Mouse (Mus musculus) liver, postnatal 0 days (tissue): ENCODE measurements around the gene Eya2. TPM values are rescaled to one million over a fixed set of nuclear protein-coding genes. Genes with fewer than 3 reads are reported as not detected.

Experiments used
- ATAC-seq: fragments of 200-750 bp; cut with Nextera tagmentation; 2 replicates; pipeline ENCODE4 v1.8.0; 2017; ENCODE audit warnings: mild to moderate bottlenecking, moderate library complexity
- DNase-seq: peaks from one replicate; pipeline ENCODE4 v3.0.0-alpha.2; 2016
- H3K27ac ChIP-seq: fragments of 300-500 bp; sonication (generic); 2 replicates; pipeline ENCODE4 v1.5.1; 2014; ENCODE audit warnings: antibody characterized with exemption, moderate library complexity, mild to moderate bottlenecking, low read depth
- H3K27me3 ChIP-seq: fragments of 300-500 bp; sonication (generic); 2 replicates; pipeline ENCODE4 v1.6.1; 2014; ENCODE audit warnings: low read length, control low read depth, mixed read lengths; ENCODE audit not compliant: insufficient read depth
- H3K36me3 ChIP-seq: fragments of 300-500 bp; sonication (generic); replicated peaks from 2 replicates; pipeline ENCODE4 v1.6.1; 2014; ENCODE audit warnings: mild to moderate bottlenecking, control low read depth, low read length, moderate library complexity, mixed read lengths; ENCODE audit not compliant: insufficient read depth
- H3K4me1 ChIP-seq: fragments of 300-500 bp; sonication (generic); 2 replicates; pipeline ENCODE4 v1.6.1; 2014; ENCODE audit warnings: antibody characterized with exemption, mild to moderate bottlenecking, control low read depth; ENCODE audit not compliant: insufficient read depth
- H3K4me2 ChIP-seq: fragments of 300-500 bp; sonication (generic); 2 replicates; pipeline ENCODE4 v1.6.1; 2014; ENCODE audit warnings: low read depth, mild to moderate bottlenecking, low read length, moderate library complexity, mixed read lengths
- H3K4me3 ChIP-seq: fragments of 300-500 bp; sonication (generic); 2 replicates; pipeline ENCODE4 v1.5.1; 2014; ENCODE audit warnings: low read depth, low read length
- H3K9ac ChIP-seq: fragments of 300-500 bp; sonication (generic); replicated peaks from 2 replicates; pipeline ENCODE4 v1.6.1; 2014; ENCODE audit warnings: mild to moderate bottlenecking, moderate library complexity
- H3K9me3 ChIP-seq: fragments of 300-500 bp; sonication (generic); 2 replicates; pipeline ENCODE4 v1.6.1; 2016; ENCODE audit warnings: mild to moderate bottlenecking, control low read depth, low read length, mixed read lengths
- CTCF ChIP-seq: sonication (generic); IDR thresholded peaks from 2 replicates; pipeline ENCODE4 v1.5.1; 2016; ENCODE audit warnings: antibody characterized with exemption, low read depth
- EP300 ChIP-seq: IDR thresholded peaks from 2 replicates; pipeline ENCODE4 v1.6.1; 2016; ENCODE audit warnings: antibody characterized with exemption, low read depth, mild to moderate bottlenecking
- WGBS: fragments of 180-500 bp; shearing (Covaris S2); extraction: QIAGEN DNeasy Blood & Tissue Kit; methylation state at CpG from one replicate; pipeline ENCODE4 v1.1.7; 2014; ENCODE audit not compliant: insufficient replicate concordance; 5-methylcytosine and 5-hydroxymethylcytosine counted together
- polyA plus RNA-seq: library from polyadenylated mRNA; unstranded; fragments of >200 nt; fragmentation: Nextera tagmentation; extraction: Ambion mirVana; gene quantifications from 2 replicates; pipeline ENCODE4 v1.2.1, GENCODE M21; 2015

Eya2 gene
- polyA plus RNA-seq, 1 experiment from 2014 or later: 0.20 TPM

DNA sequence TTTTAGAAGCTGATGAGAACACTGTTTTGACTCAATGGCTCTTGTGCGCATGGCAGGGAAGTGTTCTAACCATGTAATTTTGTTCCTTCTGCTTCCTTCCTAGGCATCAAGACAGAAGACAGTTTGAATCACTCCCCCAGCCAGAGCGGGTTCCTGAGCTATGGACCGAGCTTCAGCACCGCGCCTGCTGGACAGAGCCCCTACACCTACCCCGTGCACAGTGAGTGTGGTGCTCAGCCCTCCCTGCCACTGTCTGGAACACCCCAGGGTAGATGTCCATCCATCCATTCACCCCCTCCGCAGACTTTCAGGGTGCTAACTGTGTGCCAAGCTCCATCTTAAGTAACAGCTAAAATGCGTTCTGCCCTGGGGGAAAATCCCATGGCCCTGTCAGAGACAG lies 92.7 kb downstream of the Eya2 start:
- no peak overlapping the region for H3K27ac ChIP-seq
- no peaks in the 10 kb centered on the region for H3K27me3 ChIP-seq
- no peaks in the 10 kb centered on the region for H3K36me3 ChIP-seq
- no peaks in the 10 kb centered on the region for H3K9me3 ChIP-seq
- no peak overlapping the region for H3K4me3 ChIP-seq
- no peak for TF ChIP-seq CTCF
- TF ChIP-seq EP300: no peak
- DNase-seq (no peak), ATAC-seq (no peak)
- no peaks in the 10 kb centered on the region for H3K4me1 ChIP-seq
- no peak overlapping the region for H3K9ac ChIP-seq
- 42% methylated on average over 8 of the region's 8 CpGs for WGBS
- no peak overlapping the region for H3K4me2 ChIP-seq

DNA sequence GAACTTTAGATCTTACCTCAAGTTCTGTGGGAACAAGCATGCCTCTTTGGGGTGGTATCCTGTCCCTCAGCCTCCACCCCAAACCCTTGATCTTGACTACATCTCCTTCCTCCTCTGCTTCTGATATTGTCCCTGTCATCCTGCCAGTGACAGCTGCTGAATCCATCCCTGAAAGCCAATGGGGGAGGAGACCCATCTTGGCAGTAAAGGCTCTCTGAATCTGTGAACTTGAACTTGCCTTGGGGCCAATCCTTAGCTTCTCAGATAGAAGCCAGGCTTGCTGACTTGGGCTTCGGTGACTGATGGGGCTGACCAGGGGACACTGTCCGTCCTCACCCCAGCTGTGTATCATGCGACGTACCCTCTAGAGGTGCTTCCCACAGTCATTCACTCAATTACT lies 94.1 kb downstream of the Eya2 start:
- H3K4me1 ChIP-seq: no peaks in the 10 kb centered on the region
- DNase-seq (no peak), ATAC-seq (no peak)
- 98% methylated on average over 4 of the region's 4 CpGs for WGBS
- H3K9me3 ChIP-seq: no peaks in the 10 kb centered on the region
- H3K27ac ChIP-seq: no peak overlapping the region
- no peak for TF ChIP-seq CTCF
- TF ChIP-seq EP300: no peak
- no peaks in the 10 kb centered on the region for H3K36me3 ChIP-seq
- H3K9ac ChIP-seq: no peak overlapping the region
- no peaks in the 10 kb centered on the region for H3K27me3 ChIP-seq
- H3K4me3 ChIP-seq: no peak overlapping the region
- no peak overlapping the region for H3K4me2 ChIP-seq

DNA sequence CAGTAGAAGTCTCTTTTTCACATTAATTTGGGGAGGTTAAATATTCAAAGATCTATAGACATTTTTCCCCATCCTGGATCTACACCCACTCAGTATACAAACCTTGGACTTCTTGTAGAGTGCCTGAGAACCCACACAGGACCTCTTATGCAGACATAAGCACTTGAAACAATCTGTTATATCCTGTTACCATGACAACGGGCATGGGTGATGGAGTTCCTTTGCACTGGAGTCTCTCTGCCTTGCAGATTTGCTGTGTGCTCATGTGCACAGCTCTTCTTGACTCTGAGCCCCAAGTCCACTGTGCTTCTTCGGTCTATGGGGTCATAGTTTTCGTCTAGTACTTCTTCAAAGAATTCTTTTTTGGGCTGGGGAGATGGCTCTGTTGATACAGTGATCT lies 96.2 kb downstream of the Eya2 start:
- Histone ChIP-seq H3K4me1 (no peaks in the 10 kb centered on the region), H3K36me3 (no peaks in the 10 kb centered on the region), H3K27ac (no peak overlapping the region), H3K4me2 (no peak overlapping the region), H3K9ac (no peak overlapping the region), H3K9me3 (no peaks in the 10 kb centered on the region), H3K27me3 (no peaks in the 10 kb centered on the region), H3K4me3 (no peak overlapping the region)
- DNase-seq (no peak), ATAC-seq (no peak)
- TF ChIP-seq EP300 (no peak), CTCF (no peak)
- 73% methylated on average over 3 of the region's 3 CpGs for WGBS

DNA sequence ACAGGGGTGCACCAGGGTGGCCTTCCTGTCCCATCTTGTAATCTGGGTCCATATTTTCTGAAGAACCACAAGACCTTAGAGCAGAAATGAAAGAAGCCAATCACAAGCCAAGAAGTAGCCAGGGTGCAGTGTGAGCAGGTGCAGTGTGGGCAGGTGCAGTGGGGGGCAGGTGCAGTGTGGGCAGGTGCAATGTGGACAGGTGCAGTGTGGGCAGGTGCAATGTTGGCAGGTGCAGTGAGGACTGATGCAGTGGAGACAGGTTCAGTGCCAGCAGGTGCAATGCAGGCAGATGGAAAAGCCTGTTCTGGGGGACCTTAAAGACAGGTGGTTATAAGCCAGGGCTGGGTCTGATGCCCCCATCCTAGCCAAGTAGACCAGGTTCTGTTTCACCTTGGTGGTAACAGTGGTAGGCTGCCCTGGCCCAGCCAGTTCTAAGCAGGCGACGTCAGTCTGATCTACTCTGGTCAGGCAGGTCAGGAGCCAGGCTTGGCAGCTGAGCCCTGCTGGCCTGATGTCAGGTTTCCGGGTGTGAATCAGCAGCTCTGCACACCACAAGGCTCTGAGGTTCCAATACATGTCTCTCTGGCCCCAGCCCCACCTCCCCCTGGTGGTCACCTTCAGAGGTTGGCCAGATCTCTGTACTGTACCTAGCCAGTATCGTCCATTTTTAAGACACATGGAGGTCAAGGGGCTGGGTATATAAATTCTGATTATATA lies 98.3 kb downstream of the Eya2 start:
- ATAC-seq (peak; percentile 33; the same call in 1 of the 2 replicates), DNase-seq (peak; percentile 28)
- H3K27ac ChIP-seq: no peak overlapping the region
- H3K36me3 ChIP-seq: no peaks in the 10 kb centered on the region
- H3K9me3 ChIP-seq: no peaks in the 10 kb centered on the region
- no peaks in the 10 kb centered on the region for H3K4me1 ChIP-seq
- TF ChIP-seq EP300 (no peak), CTCF (peak; percentile 48)
- H3K9ac ChIP-seq: no peak overlapping the region
- H3K27me3 ChIP-seq: no peaks in the 10 kb centered on the region
- WGBS: 38% methylated on average over 4 of the region's 4 CpGs
- no peak overlapping the region for H3K4me3 ChIP-seq
- no peak overlapping the region for H3K4me2 ChIP-seq

DNA sequence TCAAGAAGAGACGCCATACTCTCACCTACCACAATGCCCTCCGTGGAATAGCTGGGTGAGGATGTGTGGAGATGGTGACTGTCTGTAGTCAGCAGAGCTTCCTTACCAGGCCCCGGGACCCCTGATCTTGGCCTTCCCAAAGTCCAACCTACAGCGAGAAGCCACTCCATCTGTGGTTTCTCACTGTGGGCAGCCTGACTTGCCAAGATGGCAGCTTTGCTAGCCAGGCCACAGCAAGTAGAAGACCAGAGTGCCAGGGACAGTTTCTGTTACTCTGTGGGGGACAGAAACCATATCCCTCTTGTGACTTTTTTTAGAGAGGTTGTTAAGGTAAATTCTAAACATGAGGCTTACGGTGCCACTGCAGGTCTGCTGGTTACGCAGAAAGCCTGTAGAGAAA lies 99.9 kb downstream of the Eya2 start:
- WGBS: 77% methylated on average over 6 of the region's 6 CpGs

DNA sequence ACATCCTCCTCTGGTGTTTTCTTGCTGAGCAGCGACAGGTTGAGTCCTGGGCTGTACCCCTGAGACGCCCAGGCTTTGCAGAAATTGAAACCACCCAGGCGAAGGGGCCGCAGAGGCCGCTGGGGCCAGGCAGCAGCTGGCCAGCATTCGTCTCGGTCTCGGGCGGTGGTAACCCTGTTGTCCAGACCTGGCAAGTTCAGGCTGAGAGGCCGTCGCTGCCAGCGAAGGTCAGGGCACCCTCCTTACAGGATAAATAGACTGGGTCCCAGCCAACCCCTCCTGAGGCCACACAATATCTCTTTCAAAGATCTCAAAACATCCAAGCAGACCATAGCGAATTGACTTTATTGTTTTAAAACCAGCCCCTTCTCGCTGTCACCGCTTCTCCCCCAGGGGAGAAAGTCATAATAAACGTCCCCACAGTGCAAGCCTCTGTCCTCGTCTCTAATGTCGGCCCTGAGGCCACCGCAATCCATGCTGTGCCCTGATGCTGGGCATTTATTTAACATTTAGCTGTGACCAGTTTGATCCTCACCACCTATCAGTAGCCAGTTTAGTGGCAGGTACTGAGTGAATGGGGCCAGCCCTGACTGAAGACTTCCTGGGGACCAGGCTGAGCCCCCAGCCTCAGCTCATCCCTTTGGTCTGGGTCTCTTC lies 105.5 kb downstream of the Eya2 start:
- H3K9ac ChIP-seq: no peak overlapping the region
- no peak overlapping the region for H3K4me2 ChIP-seq
- 79% methylated on average over 19 of the region's 19 CpGs for WGBS
- TF ChIP-seq EP300: no peak
- TF ChIP-seq CTCF: no peak
- H3K4me3 ChIP-seq: no peak overlapping the region
- H3K4me1 ChIP-seq: no peaks in the 10 kb centered on the region
- H3K36me3 ChIP-seq: no peaks in the 10 kb centered on the region
- DNase-seq (no peak), ATAC-seq (no peak)
- no peak overlapping the region for H3K27ac ChIP-seq
- no peaks in the 10 kb centered on the region for H3K27me3 ChIP-seq
- no peaks in the 10 kb centered on the region for H3K9me3 ChIP-seq

More for the DNA sequence above, 99.9 kb downstream of the Eya2 start:
- DNase-seq (no peak), ATAC-seq (no peak)
- Histone ChIP-seq H3K4me2 (no peak overlapping the region), H3K36me3 (no peaks in the 10 kb centered on the region), H3K9me3 (no peaks in the 10 kb centered on the region), H3K9ac (no peak overlapping the region), H3K27ac (no peak overlapping the region), H3K4me3 (no peak overlapping the region), H3K4me1 (no peaks in the 10 kb centered on the region), H3K27me3 (no peaks in the 10 kb centered on the region)
- TF ChIP-seq CTCF (no peak), EP300 (no peak)
